Mouse (Mus musculus) C2C12 (cell line): ENCODE results near the gene Misp. TPM values are rescaled to one million over a fixed set of nuclear protein-coding genes. Genes with fewer than 3 reads are reported as not detected.

Experiments used
- H3K27me3 ChIP-seq: one replicate; pipeline ENCODE4 v1.6.1; 2011; ENCODE audit not compliant: control insufficient read depth, insufficient read depth, insufficient read length
- H3K36me3 ChIP-seq: one replicate; pipeline ENCODE4 v1.6.1; 2011; ENCODE audit not compliant: control insufficient read depth, insufficient read depth
- H3K4me3 ChIP-seq: one replicate; pipeline ENCODE4 v1.5.1; 2011; ENCODE audit warnings: mild to moderate bottlenecking, control low read depth; ENCODE audit not compliant: poor library complexity, insufficient read depth, severe bottlenecking
- H3K79me2 ChIP-seq: one replicate; pipeline ENCODE4 v1.6.1; 2011; ENCODE audit not compliant: control insufficient read depth, insufficient read depth
- H3K79me3 ChIP-seq: one replicate; pipeline ENCODE4 v1.6.1; 2011; ENCODE audit warnings: low read depth, control low read depth
- H3ac ChIP-seq: one replicate; pipeline ENCODE3; 2011; ENCODE audit warnings: low read depth; ENCODE audit not compliant: control insufficient read depth, insufficient read length
- CEBPB ChIP-seq: IDR thresholded peaks from one replicate; pipeline ENCODE4 v1.6.1; 2011; ENCODE audit warnings: low read depth, mild to moderate bottlenecking, control low read depth, moderate library complexity
- CTCF ChIP-seq: IDR thresholded peaks from one replicate; pipeline ENCODE4 v1.5.1; 2011; ENCODE audit not compliant: control insufficient read depth, insufficient read depth, insufficient read length
- FOSL1 ChIP-seq: IDR thresholded peaks from one replicate; pipeline ENCODE4 v1.8.0; 2011; ENCODE audit warnings: mild to moderate bottlenecking, low read length; ENCODE audit not compliant: poor library complexity, insufficient read depth, severe bottlenecking
- MAX ChIP-seq: IDR thresholded peaks from one replicate; pipeline ENCODE4 v1.6.1; 2011; ENCODE audit warnings: mild to moderate bottlenecking, control low read depth
- MYOD1 ChIP-seq: IDR thresholded peaks from one replicate; pipeline ENCODE4 v1.6.1; 2011; ENCODE audit warnings: low read depth; ENCODE audit not compliant: control insufficient read depth, insufficient read length
- MYOG ChIP-seq: IDR thresholded peaks from one replicate; pipeline ENCODE4 v1.6.1; 2011; ENCODE audit not compliant: control insufficient read depth, insufficient read length; ENCODE audit errors: extremely low read depth
- USF1 ChIP-seq: IDR thresholded peaks from one replicate; pipeline ENCODE4 v1.6.1; 2011; ENCODE audit warnings: low read depth, mild to moderate bottlenecking, control low read depth, moderate library complexity
- polyA plus RNA-seq: library from polyadenylated mRNA; unstranded; fragments of >200 nt; fragmentation: generic; extraction: Trizol; gene quantifications from one replicate; pipeline ENCODE4 v1.2.1, GENCODE M21; 2012; ENCODE audit warnings: missing spikeins

Gene Misp
- polyA plus RNA-seq, 1 experiment, result not detected

DNA sequence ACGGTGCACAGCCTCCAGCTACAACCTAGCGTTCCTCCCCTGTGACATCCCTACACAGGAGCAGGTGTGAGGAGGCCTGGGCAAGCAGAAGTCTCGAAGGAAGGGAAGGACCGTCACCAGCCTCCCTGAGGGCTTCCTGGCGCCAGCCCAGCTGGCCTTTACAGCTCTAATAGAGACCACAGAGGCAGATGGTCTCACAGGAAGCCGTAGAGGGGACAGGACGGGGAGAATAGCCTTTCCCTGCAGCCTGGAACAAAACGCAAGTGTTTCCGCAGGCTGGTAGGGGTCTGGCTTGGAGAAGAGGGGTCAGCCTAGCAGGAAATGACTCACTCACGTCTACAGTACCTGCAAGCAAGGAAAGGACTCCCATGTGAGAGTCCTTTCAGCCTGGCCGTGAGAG lies 13.0 kb upstream of the Misp start:
- no peak overlapping the region for H3ac ChIP-seq
- H3K79me2 ChIP-seq, result no peaks in the 10 kb centered on the region
- TF ChIP-seq FOSL1 (no peak), CTCF (no peak), MYOG (no peak), USF1 (no peak), MAX (no peak), CEBPB (no peak), MYOD1 (no peak)
- H3K4me3 ChIP-seq, result no peak overlapping the region
- H3K36me3 ChIP-seq, result no peaks in the 10 kb centered on the region
- H3K79me3 ChIP-seq, result no peaks in the 10 kb centered on the region
- no peaks in the 10 kb centered on the region for H3K27me3 ChIP-seq

DNA sequence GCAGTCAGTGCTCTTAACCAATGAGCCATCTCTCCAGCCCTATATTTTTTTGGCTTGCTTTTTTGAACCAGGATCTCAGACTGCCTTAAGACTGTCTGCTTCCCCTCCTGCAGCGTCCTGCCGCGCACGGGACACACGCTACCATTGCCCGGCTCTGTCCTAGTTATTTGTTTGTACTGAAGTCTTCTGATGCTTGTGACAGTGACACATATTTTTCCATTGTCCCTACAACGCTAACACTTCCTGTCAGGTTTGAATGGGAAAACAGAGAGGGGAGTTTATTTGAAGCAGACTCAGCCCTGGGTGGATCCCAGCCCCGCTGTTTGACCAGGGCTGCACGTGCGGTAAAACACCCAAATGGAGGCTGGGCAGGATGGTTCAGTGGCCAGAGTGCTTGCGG lies 12.1 kb upstream of the Misp start:
- Histone ChIP-seq H3K27me3 (no peaks in the 10 kb centered on the region), H3K36me3 (no peaks in the 10 kb centered on the region), H3K4me3 (no peak overlapping the region), H3K79me3 (no peaks in the 10 kb centered on the region), H3ac (no peak overlapping the region), H3K79me2 (no peaks in the 10 kb centered on the region)
- TF ChIP-seq MYOG, result no peak
- TF ChIP-seq MYOD1, result no peak
- no peak for TF ChIP-seq CEBPB
- TF ChIP-seq USF1, result no peak
- TF ChIP-seq MAX, result no peak
- no peak for TF ChIP-seq FOSL1
- TF ChIP-seq CTCF, result no peak

DNA sequence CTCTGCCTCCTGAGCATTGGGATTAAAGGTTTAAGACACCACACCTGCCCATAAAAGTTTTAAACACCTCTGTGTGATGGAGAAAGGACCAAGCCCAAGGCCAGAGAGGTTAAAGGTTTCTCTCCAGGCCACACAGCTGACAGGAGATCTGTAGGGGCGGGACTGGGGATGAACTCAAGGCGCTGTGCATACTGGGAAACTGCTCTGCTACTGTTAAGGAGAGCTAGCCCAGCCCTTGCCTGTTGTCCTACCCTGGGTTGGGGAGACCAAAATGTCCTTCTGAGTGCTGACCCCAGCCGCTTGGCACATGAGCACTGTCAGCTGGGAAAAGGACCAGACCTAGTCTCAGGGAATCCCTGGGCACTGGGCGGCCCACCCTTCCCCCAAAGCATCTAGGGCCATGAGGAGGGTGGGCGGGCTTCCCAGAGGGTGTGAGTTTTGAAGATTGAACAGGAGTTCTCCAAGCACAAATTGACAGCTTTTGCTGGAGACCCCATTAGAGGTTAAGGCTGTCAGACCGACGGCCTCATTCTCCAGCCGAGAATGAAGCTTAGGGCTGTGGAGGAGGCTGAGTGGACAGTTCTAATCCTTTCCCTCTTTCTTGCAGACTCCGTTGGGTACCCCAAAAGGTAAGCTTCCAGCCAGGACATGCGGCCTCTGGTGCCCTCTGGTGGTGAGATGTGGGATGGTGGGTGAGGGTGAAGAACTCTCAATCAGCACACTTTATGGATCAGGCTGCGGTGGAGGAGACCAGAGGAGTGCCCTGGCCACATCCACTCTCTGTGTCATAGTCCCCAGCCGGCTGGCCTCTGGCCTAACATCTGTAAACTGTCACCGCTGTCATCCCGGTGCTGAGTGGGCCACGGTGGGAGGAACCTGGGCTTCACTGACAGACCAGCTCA lies 8.8 kb upstream of the Misp start:
- Histone ChIP-seq H3K36me3 (no peaks in the 10 kb centered on the region), H3K79me3 (no peaks in the 10 kb centered on the region), H3ac (no peak overlapping the region), H3K27me3 (no peaks in the 10 kb centered on the region), H3K79me2 (no peaks in the 10 kb centered on the region), H3K4me3 (no peak overlapping the region)
- no peak for TF ChIP-seq FOSL1
- peak; percentile 88 for TF ChIP-seq CTCF
- TF ChIP-seq CEBPB, result no peak

DNA sequence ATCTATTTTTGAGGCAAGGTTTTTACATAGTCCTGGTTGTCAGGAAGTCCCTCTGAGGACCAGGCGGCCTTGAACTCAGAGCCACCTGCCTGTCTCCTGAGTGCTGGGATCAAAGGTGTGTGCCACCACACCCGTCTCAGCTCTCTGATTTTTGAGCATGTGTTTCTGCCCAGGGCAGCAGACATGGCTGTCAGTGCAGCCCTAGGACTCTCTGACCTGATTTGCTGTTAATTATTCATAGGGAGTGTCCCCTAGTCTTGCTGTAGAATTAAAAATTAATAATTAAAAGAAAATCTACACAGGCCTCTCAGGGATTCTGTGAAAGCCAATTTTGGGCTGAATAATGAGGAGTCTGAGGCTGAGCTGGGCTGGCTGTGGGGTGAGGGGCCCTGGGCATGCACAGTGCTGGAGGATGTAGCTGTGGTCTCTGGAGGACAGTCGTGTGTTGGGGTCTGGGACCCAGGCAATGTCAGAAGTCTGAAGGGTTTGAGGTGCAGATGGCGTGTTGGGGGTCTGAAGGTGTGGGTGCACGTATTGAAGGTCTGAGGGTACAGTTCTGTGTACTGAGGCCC lies 6.4 kb upstream of the Misp start:
- Histone ChIP-seq H3K79me3 (no peaks in the 10 kb centered on the region), H3K27me3 (no peaks in the 10 kb centered on the region), H3K4me3 (no peak overlapping the region), H3ac (no peak overlapping the region), H3K79me2 (no peaks in the 10 kb centered on the region), H3K36me3 (no peaks in the 10 kb centered on the region)
- TF ChIP-seq CEBPB (no peak), FOSL1 (no peak)

DNA sequence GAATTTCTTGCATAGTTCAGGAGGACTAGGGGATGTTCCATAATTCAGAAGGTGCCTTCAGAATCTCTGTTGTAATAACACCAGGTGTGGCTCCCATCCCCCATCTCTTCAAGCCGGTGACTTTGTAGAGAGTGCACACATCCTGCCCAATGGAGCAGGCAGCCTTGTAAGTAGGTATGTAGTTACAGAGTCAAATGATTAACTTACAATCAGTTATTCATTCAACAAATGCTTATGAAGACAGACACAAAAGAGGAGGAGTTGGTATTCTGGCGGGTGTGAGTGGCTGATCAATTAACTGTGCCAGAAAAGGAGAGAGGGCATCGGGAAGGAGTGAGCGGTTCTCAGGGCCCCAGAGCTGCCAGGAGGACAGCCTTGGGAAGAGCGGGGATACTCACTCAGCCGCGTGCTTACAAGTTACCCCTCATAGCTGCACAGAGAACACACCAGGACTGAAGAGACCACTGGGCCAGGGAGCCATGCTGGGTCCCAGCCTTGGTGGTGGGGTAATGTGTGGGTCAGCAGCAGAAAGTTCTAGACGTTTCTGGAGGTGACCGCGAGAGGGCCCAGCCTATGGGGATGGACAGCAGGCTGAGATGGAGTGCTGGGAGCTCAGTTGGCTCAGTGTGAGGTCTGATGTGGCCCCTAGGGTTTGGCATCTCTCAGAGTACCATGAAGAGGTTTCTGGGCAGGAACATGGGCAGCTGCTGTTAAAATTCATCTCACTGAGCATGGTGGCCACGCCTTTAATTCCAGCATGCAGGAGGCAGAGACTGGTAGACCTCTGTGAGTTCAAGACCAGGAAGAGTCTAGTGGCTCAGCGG lies 4.9 kb upstream of the Misp start:
- no peak for TF ChIP-seq FOSL1
- no peak for TF ChIP-seq CTCF
- TF ChIP-seq MAX, result no peak
- no peak overlapping the region for H3K4me3 ChIP-seq
- H3K27me3 ChIP-seq, result no peaks in the 10 kb centered on the region
- H3ac ChIP-seq, result no peak overlapping the region
- H3K79me2 ChIP-seq, result no peaks in the 10 kb centered on the region
- no peaks in the 10 kb centered on the region for H3K79me3 ChIP-seq
- no peaks in the 10 kb centered on the region for H3K36me3 ChIP-seq

DNA sequence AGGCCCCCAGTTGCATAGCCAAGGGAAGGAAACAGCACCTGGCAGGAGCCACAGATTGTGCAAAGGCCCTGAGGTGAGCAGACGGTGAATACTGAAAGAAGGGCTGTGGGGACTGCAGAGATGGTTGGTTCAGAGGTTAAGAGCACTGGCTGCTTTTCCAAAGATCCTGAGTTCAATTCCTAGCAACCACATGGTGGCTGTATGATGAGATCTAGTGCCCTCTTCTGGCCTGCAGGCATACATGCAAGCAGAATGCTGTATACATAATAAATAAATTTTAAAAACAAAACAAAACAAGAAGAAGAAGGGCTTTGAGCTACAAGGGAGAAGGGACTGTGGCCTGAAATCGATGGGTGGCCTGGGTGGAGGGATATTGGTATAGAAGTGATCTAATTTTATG lies 3.7 kb upstream of the Misp start:
- Histone ChIP-seq H3K36me3 (no peaks in the 10 kb centered on the region), H3K79me3 (no peaks in the 10 kb centered on the region)

More for the DNA sequence above, 3.7 kb upstream of the Misp start:
- no peaks in the 10 kb centered on the region for H3K27me3 ChIP-seq
- H3ac ChIP-seq, result no peak overlapping the region
- no peak overlapping the region for H3K4me3 ChIP-seq
- H3K79me2 ChIP-seq, result no peaks in the 10 kb centered on the region
- TF ChIP-seq MYOG (no peak), MYOD1 (no peak), CEBPB (no peak), USF1 (no peak), CTCF (no peak), MAX (no peak), FOSL1 (no peak)
